Mouse (Mus musculus) frontal cortex, postnatal 10 days (tissue): ENCODE results near the gene Sigmar1.

Experiments
- DNase-seq, 2 experiments: peaks; one replicate each; pipeline ENCODE4 v3.0.0; 2022; ENCODE audit warnings: low spot score in 2 of 2, mixed read lengths in 1 of 2

Sigmar1 gene

GRCm38 (mm10) chr4:41756440-41756839, 483 bp upstream of the Sigmar1 start:
- no peak for DNase-seq

GRCm38 (mm10) chr4:41754797-41755337, 1.1 kb downstream of the Sigmar1 start, which contains the start of gene Galt:
Galt (plus strand) TSS chr4:41755228.
- DNase-seq = no peak

GRCm38 (mm10) chr4:41745021-41745420, 10.9 kb downstream of the Sigmar1 start:
- DNase-seq = no peak

GRCm38 (mm10) chr4:41744131-41744530, 11.8 kb downstream of the Sigmar1 start:
- DNase-seq = no peak

GRCm38 (mm10) chr4:41741158-41741560, 14.8 kb downstream of the Sigmar1 start:
- peak; percentile 88 to 91 for DNase-seq

- DNase-seq = peak; percentile 64 to 65
Observed at GRCm38 (mm10) chr4:41740380-41741157, 15.4 kb downstream of the Sigmar1 start.

- DNase-seq = no peak
Observed at GRCm38 (mm10) chr4:41739260-41739659, 16.7 kb downstream of the Sigmar1 start.

GRCm38 (mm10) chr4:41738256-41738603, 17.7 kb downstream of the Sigmar1 start:
- DNase-seq = no peak

GRCm38 (mm10) chr4:41737602-41738255, 18.2 kb downstream of the Sigmar1 start:
- peak; percentile 75 to 76 for DNase-seq

GRCm38 (mm10) chr4:41731052-41731765, 24.7 kb downstream of the Sigmar1 start, which contains the start of gene Arid3c:
Arid3c (minus strand) TSS chr4:41731142.
- DNase-seq = no peak

GRCm38 (mm10) chr4:41726826-41727621, 28.9 kb downstream of the Sigmar1 start:
- no peak for DNase-seq

- DNase-seq = peak; percentile 88 to 94
Observed at GRCm38 (mm10) chr4:41722918-41723351, 33.0 kb downstream of the Sigmar1 start, which contains the start of gene Dctn3. Dctn3 (minus strand) TSS chr4:41723170.

- no peak for DNase-seq
Observed at GRCm38 (mm10) chr4:41716834-41717233, 39.1 kb downstream of the Sigmar1 start.

GRCm38 (mm10) chr4:41715596-41715995, 40.4 kb downstream of the Sigmar1 start:
- DNase-seq = no peak

GRCm38 (mm10) chr4:41715082-41715481, 40.9 kb downstream of the Sigmar1 start:
- no peak for DNase-seq

GRCm38 (mm10) chr4:41714276-41714675, 41.7 kb downstream of the Sigmar1 start:
- peak; percentile 59 to 64 for DNase-seq

GRCm38 (mm10) chr4:41713197-41714067, 42.5 kb downstream of the Sigmar1 start, which contains the start of gene Rpp25l:
Rpp25l (minus strand) TSS chr4:41713534.
- DNase-seq = peak; percentile 76 to 80

GRCm38 (mm10) chr4:41712421-41713196, 43.3 kb downstream of the Sigmar1 start:
- DNase-seq = no peak

GRCm38 (mm10) chr4:41711705-41712375, 44.1 kb downstream of the Sigmar1 start:
- DNase-seq = no peak
